Mouse (Mus musculus): ENCODE measurements around the gene Arfgef3. TPM values are rescaled to one million over a fixed set of nuclear protein-coding genes. Genes with fewer than 3 reads are reported as not detected.

Gene Arfgef3
- polyA plus RNA-seq (2015; fragmentation: Nextera tagmentation; extraction: Ambion mirVana) = 0.31 and 0.44 TPM in 2 replicates

GRCm38 (mm10) chr10:18743286-18744142 is at the start of gene Arfgef3:
Arfgef3 (minus strand) TSS chr10:18743949.
- peak; percentile 38 for DNase-seq (ENCODE audit: low spot score)

DNA sequence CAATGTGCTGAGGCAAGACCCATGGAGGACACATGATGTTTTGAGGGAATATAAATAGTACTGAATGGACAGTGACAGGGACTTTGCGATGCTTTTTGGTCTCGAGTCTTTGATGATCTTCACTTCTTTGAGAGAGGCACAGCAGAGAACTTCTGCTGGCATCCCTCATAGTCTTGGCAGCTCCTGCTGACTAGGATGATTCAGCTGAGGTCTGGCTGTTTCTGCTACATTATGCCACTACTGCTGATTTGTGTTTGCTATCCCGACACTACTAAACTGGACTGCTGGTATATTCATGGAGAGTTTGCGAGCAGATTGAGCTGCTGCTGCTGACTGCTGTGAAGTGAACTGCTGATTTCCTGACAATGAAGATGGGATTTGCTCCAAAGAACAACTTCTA is 46.3 kb upstream of the Arfgef3 start:
- no peak for DNase-seq (ENCODE audit: low spot score)

GRCm38 (mm10) chr10:18788601-18789000 is 44.9 kb upstream of the Arfgef3 start:
- DNase-seq (ENCODE audit: low spot score) = no peak

- DNase-seq (ENCODE audit: low spot score) = no peak
Measured at GRCm38 (mm10) chr10:18786693-18787092, 42.9 kb upstream of the Arfgef3 start, which contains the start of gene Gm4922. Gm4922 (minus strand) TSS chr10:18786793.

DNA sequence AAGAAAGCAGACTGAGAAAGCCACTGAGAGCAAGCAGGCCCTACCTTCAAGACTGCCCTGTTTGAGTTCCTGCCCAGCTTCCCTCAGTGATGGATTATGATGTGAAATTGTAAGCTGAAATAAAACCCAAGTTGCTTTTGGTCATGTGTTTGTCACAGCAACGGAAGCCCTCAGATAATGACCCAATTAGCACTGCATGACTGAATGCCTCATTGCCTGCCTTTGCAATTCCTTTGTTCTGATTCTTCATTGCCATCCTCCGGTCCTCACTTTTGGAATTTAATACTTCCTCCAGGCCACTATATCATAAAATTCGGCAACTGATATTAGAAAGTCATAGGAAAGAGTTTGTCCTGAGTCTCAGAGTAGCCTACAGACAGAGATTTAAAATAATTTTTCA is 33.8 kb upstream of the Arfgef3 start:
- no peak for DNase-seq (ENCODE audit: low spot score)

- DNase-seq (ENCODE audit: low spot score) = no peak
Measured at GRCm38 (mm10) chr10:18772537-18773179, 28.9 kb upstream of the Arfgef3 start.

DNA sequence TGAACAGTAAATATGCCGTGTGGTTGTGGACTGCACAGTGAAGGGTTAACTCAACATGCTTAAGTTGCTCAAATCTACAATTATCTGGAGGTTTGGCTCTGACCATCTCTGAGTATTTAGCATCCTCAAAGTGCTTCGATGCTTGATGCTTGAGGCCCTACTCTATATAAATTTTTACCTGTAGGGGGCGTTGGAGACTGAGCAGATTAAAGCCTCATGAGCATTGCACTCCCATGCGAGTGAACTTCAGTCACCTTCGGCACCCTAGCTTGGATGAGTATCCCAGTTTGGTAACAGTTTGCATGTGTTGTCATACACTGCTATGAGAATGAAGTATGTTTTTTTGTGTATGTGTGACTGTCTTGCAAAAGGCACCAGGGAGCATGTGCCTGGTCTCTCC is 26.2 kb upstream of the Arfgef3 start:
- DNase-seq (ENCODE audit: low spot score) = peak; percentile 34

DNA sequence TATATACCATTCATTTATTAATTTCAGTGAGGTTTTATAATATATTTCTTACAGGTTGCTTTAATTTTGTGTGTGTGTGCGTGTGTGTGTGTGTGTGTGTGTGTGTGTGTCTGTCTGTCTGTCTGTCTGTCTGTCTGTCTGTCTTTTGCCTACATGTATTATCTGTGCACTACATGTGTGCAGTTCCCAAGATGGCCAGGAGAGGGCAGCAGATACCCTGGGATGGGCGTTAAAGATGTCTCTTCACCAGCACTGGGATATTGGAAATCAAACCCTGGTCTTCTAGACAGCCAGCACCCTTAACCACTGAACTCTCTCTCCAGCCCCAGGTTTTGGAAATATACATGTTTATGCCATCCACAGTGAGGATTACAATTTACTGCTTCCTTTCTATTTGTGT is 16.5 kb upstream of the Arfgef3 start:
- DNase-seq (ENCODE audit: low spot score) = peak; percentile 72

- no peak for DNase-seq (ENCODE audit: low spot score)
Measured at GRCm38 (mm10) chr10:18750057-18750456, 6.3 kb upstream of the Arfgef3 start.

DNA sequence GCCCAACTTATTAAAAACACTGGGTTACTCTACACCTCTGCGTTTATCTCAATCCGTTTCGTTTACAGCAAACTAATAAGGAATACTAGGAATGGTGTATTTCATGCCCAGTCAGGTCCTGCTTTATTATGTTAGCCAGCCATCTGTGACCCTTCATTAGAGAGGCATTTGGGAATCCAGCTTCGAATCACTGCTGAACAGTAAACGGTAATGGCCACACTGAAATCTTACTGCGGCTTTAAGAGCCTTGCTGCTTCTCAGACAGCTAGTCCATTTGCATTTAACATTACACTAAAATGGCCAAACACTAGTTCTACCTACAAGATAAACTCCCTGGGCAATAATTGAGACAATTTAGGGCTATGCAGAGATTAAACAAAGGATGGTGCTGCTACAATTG is 1.7 kb downstream of the Arfgef3 start:
- DNase-seq (ENCODE audit: low spot score) = no peak

DNA sequence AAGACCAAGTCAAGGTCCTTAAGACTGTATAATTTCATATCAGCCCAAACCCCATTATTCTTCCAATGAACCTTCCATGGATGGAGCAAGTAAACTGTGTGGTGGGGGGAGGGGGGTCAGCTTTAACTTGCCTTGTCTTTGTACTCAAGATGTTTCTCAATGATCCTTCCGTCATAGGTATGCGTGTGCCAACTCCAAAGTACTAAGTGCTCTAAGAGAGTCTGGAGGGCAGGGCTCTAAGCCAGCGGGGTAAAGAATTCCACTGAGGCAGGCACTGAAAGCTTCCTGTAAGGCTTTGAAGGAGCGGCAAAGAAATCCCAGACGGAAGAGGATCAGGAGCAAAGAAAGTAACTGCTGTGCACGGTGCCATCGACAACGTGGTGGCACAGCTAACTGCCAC is 2.7 kb downstream of the Arfgef3 start:
- DNase-seq (ENCODE audit: low spot score) = no peak

GRCm38 (mm10) chr10:18728548-18728947 is 15.2 kb downstream of the Arfgef3 start:
- no peak for DNase-seq (ENCODE audit: low spot score)

GRCm38 (mm10) chr10:18711436-18711835 is 32.3 kb downstream of the Arfgef3 start:
- DNase-seq (ENCODE audit: low spot score) = no peak

DNA sequence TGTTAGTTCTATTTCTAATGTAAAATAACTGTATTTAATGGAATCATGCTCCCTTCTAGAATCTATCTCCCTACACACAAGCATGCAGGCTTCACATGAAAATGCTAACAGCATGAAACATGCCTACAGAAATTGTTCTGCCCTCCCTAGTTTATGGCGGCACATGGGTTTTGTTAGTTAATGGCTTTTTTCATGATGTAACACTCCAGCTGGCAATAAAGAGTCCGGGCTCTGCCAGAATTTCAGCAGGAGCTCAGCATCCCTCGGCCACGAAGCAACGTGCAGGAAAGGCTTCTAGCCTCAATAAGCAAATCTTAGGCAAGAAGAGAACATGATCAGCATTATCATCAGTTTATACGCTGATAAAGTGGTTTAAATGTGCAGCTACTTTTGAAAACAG is 32.8 kb downstream of the Arfgef3 start:
- DNase-seq (ENCODE audit: low spot score) = no peak

GRCm38 (mm10) chr10:18709836-18710235 is 33.9 kb downstream of the Arfgef3 start:
- no peak for DNase-seq (ENCODE audit: low spot score)

- DNase-seq (ENCODE audit: low spot score) = no peak
Measured at GRCm38 (mm10) chr10:18708641-18709040, 35.1 kb downstream of the Arfgef3 start.

- no peak for DNase-seq (ENCODE audit: low spot score)
Measured at GRCm38 (mm10) chr10:18704393-18705120, 39.2 kb downstream of the Arfgef3 start.

DNA sequence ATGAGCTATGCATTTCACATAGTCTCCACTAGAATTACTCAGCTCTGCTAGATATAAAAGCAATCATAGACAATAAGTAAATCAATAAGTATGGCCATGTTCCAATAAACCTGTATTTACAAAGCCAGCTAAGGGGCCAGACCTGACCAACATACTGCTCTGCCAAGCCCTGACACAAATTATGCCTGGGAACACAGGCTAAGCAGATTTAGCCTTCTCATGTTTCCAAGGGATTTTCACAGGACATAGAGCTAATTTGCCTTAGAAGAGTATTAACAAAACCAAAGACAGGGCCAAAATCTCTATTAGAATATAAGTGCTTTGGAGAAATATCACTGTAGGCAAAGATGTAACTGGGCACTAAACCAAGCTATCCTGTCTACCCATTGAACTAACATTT is 42.2 kb downstream of the Arfgef3 start:
- no peak for DNase-seq (ENCODE audit: low spot score)

DNA sequence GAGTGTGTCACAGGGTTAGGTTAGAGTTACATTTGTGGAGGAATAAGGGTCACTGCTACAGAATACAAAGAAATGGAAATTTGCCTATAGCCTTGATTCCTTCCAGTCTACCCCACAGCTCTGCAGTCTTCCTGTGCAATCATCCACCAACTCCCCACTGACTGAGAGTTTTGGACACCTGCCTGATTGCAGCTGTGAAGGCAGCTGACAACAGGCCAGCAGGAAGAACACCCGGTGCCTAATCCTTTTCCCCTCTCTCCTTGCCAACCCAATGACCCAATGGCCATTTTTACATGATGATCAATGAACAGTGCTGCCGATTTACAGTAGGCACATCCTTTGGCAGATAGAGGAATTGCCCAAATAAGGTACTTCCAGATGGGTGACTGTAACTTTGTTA is 43.6 kb downstream of the Arfgef3 start:
- DNase-seq (ENCODE audit: low spot score) = no peak

GRCm38 (mm10) chr10:18699151-18699550 is 44.6 kb downstream of the Arfgef3 start:
- no peak for DNase-seq (ENCODE audit: low spot score)

DNA sequence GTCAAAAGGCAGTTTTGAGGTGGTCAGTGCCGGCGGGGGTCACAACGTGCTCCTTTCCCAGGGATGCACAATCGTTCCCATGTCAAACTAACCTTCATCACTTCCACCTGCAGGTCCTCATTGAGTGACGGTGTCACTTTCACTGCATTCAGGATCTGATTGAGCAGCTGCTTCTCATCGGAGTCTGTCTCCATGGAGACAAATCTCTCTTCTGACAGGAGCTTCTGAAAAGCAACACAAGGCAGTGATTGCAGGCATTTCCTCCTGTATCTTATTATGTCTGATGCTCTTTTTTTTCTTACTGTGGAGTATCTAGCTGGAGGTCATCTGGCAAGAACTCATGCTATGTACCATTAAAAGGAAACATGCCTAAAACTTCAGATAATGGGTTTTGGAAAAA is 47.3 kb downstream of the Arfgef3 start:
- DNase-seq (ENCODE audit: low spot score) = no peak

DNA sequence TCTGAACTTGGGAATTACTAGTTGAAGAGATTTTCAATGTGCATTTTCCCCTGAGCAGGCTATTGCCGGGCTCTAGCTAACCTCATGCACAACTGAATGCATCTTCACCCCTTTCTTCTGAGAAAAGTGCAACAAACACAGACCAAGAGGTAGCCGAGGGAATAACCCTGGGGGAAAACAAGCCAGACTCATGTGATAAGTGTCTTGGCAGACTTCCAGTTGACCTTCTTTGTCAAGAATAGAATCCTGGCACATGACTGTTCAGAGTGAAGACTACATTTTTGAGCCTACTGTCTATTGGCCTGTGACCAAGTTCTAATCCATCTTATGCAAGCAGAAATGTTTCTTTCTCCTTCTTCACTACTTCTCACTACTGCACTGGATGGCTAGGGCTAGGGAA is 55.5 kb downstream of the Arfgef3 start:
- DNase-seq (ENCODE audit: low spot score) = no peak

All from thymus, postnatal 0 days (tissue).